9 mouse cellular contexts compared by ENCODE assay signal in genomic region chr4:124990325-124990724, GRCm38 (mm10). TPM values are rescaled to one million over a fixed set of nuclear protein-coding genes. Genes with fewer than 3 reads are reported as not detected.
DNase-seq lines count a peak whose midpoint lies in the region; ATAC-seq and TF ChIP-seq lines count a peak whose summit lies in the region.
"Had no signal": no experiment of that assay in that cellular context is flagged by ENCODE, and none has a peak within 500 bp of the region (broad histone marks: within the 10 kb centered on the region; RNA-seq: fewer than 3 reads in every experiment).

No protein-coding gene starts in this region.

- no peak for DNase-seq in lung, adult 18-20 months
- DNase-seq in midbrain, postnatal 0 days (ENCODE audit: low spot score): no peak
- DNase-seq in frontal cortex, postnatal 14 days (ENCODE audit: low spot score in 2 of 2): no peak
- DNase-seq: left cerebral cortex, postnatal 4 days; thymus, adult 18-20 months had no signal

- 3% methylated on average over 7 of the region's 7 CpGs for WGBS in lung, embryonic 15.5 days
- 1% methylated on average over 7 of the region's 7 CpGs for WGBS in forebrain, embryonic 13.5 days
- 3% methylated on average over 7 of the region's 7 CpGs for WGBS in limb, embryonic 12.5 days
- WGBS in midbrain, postnatal 0 days: 5% methylated on average over 7 of the region's 7 CpGs

- peak overlapping the region; percentile 3; the same call in 1 of the 2 replicates for H3K9ac ChIP-seq in lung, embryonic 15.5 days
- H3K9ac ChIP-seq in forebrain, embryonic 13.5 days: peak overlapping the region; percentile 17; the same call in 1 of the 2 replicates
- H3K9ac ChIP-seq in limb, embryonic 12.5 days (replicated peaks): peak overlapping the region; percentile 42; the same call in 1 of the 2 replicates
- H3K9ac ChIP-seq in midbrain, postnatal 0 days (replicated peaks; ENCODE audit: low read length, poor library complexity, severe bottlenecking): 0 out of 2 replicates have a peak overlapping the region, but pooled peaks have one; percentile 19

- peaks cover 49% of the 10 kb centered on the region for H3K4me1 ChIP-seq in lung, embryonic 15.5 days
- peaks cover 37% of the 10 kb centered on the region for H3K4me1 ChIP-seq in forebrain, embryonic 13.5 days
- peaks cover 49% of the 10 kb centered on the region for H3K4me1 ChIP-seq in limb, embryonic 12.5 days (replicated peaks)
- no peaks in the 10 kb centered on the region for H3K4me1 ChIP-seq in midbrain, postnatal 0 days (ENCODE audit: insufficient read depth, low read length)

- H3K9me3 ChIP-seq in lung, embryonic 15.5 days: no peaks in the 10 kb centered on the region
- H3K9me3 ChIP-seq in forebrain, embryonic 13.5 days (replicated peaks): no peaks in the 10 kb centered on the region
- no peaks in the 10 kb centered on the region for H3K9me3 ChIP-seq in limb, embryonic 12.5 days
- H3K9me3 ChIP-seq in midbrain, postnatal 0 days (ENCODE audit: low read length): no peaks in the 10 kb centered on the region

- no peaks in the 10 kb centered on the region for H3K36me3 ChIP-seq in lung, embryonic 15.5 days
- no peaks in the 10 kb centered on the region for H3K36me3 ChIP-seq in forebrain, embryonic 13.5 days (ENCODE audit: poor library complexity, severe bottlenecking)
- no peaks in the 10 kb centered on the region for H3K36me3 ChIP-seq in limb, embryonic 12.5 days
- H3K36me3 ChIP-seq in midbrain, postnatal 0 days (ENCODE audit: insufficient read depth, low read length): no peaks in the 10 kb centered on the region

- no peak overlapping the region for H3K27ac ChIP-seq in lung, embryonic 15.5 days
- H3K27ac ChIP-seq in forebrain, embryonic 13.5 days: no peak overlapping the region
- no peak overlapping the region for H3K27ac ChIP-seq in limb, embryonic 12.5 days
- no peak overlapping the region for H3K27ac ChIP-seq in midbrain, postnatal 0 days (ENCODE audit: low read depth, low read length)

- peak overlapping the region; percentile 45 for H3K4me2 ChIP-seq in lung, embryonic 15.5 days
- H3K4me2 ChIP-seq in forebrain, embryonic 13.5 days: peak overlapping the region; percentile 32
- H3K4me2 ChIP-seq in limb, embryonic 12.5 days: peak overlapping the region; percentile 51
- H3K4me2 ChIP-seq in midbrain, postnatal 0 days (ENCODE audit: low read depth, low read length, poor library complexity, severe bottlenecking): no peak overlapping the region

- ATAC-seq in lung, embryonic 15.5 days (ENCODE audit: borderline replicate concordance, extremely low read depth, low FRiP score, low TSS enrichment): no peak
- ATAC-seq in forebrain, embryonic 13.5 days: no peak
- no peak for ATAC-seq in limb, embryonic 12.5 days (ENCODE audit: insufficient number of reproducible peaks, insufficient read depth, low FRiP score, low TSS enrichment, low read depth)
- no peak for ATAC-seq in midbrain, postnatal 0 days (ENCODE audit: low FRiP score)
- ATAC-seq in CD4-positive, CD25-positive, alpha-beta regulatory T cell, adult 4 months: no peak

- no peak for TF ChIP-seq CTCF in midbrain, postnatal 0 days (IDR thresholded peaks at IDR 0.05)

- H3K4me3 ChIP-seq in lung, embryonic 15.5 days: no peak overlapping the region
- H3K4me3 ChIP-seq in forebrain, embryonic 13.5 days: no peak overlapping the region
- H3K4me3 ChIP-seq in limb, embryonic 12.5 days (replicated peaks): peak overlapping the region; percentile 25
- H3K4me3 ChIP-seq in midbrain, postnatal 0 days (ENCODE audit: low read depth, low read length): no peak overlapping the region

- H3K27me3 ChIP-seq in lung, embryonic 15.5 days: peaks cover 59% of the 10 kb centered on the region
- peaks cover 72% of the 10 kb centered on the region for H3K27me3 ChIP-seq in forebrain, embryonic 13.5 days
- peaks cover 98% of the 10 kb centered on the region for H3K27me3 ChIP-seq in limb, embryonic 12.5 days
- H3K27me3 ChIP-seq in midbrain, postnatal 0 days (ENCODE audit: insufficient read depth, low read length): peaks cover 48% of the 10 kb centered on the region

RNA-seq across cellular contexts. Expression of gene Rspo1, which starts 4.1 kb away (rescaled TPM):
- polyA plus RNA-seq in lung, embryonic 15.5 days (2015; fragmentation: Nextera tagmentation; extraction: Ambion mirVana): 7.4 and 9.5 TPM in 2 replicates
- 4.9 and 8.5 TPM in 2 replicates for polyA plus RNA-seq in forebrain, embryonic 13.5 days (2015; fragmentation: Nextera tagmentation; extraction: Ambion mirVana)
- 1.7 and 3.5 TPM in 2 replicates for polyA plus RNA-seq in limb, embryonic 12.5 days (2016; fragmentation: Nextera tagmentation; extraction: Ambion mirVana)
- 2.5 and 3.0 TPM in 2 replicates for total RNA-seq in midbrain, postnatal 0 days (2014; rRNA removed)
- polyA plus RNA-seq in midbrain, postnatal 0 days (2015; fragmentation: Nextera tagmentation; extraction: Ambion mirVana): 1.2 and 1.8 TPM in 2 replicates
- polyA plus RNA-seq in CD4-positive, CD25-positive, alpha-beta regulatory T cell, adult 4 months (2017; shearing (Covaris generic)): not detected

RNA-seq across cellular contexts. Expression of gene Gnl2, which starts 26.1 kb away (rescaled TPM):
- polyA plus RNA-seq in lung, embryonic 15.5 days (2015; fragmentation: Nextera tagmentation; extraction: Ambion mirVana): 70.9 and 78.3 TPM in 2 replicates
- 83.2 and 90.8 TPM in 2 replicates for polyA plus RNA-seq in forebrain, embryonic 13.5 days (2015; fragmentation: Nextera tagmentation; extraction: Ambion mirVana)
- 93.5 and 95.2 TPM in 2 replicates for polyA plus RNA-seq in limb, embryonic 12.5 days (2016; fragmentation: Nextera tagmentation; extraction: Ambion mirVana)
- 51.8 and 57.3 TPM in 2 replicates for total RNA-seq in midbrain, postnatal 0 days (2014; rRNA removed)
- polyA plus RNA-seq in midbrain, postnatal 0 days (2015; fragmentation: Nextera tagmentation; extraction: Ambion mirVana): 72.5 and 77.5 TPM in 2 replicates
- 10 to 100 TPM; 72.3 to 96.7 TPM for polyA plus RNA-seq in CD4-positive, CD25-positive, alpha-beta regulatory T cell, adult 4 months (2017; shearing (Covaris generic))

RNA-seq across cellular contexts. Expression of gene Cdca8, which starts 51.2 kb away (rescaled TPM):
- 154 and 166 TPM in 2 replicates for polyA plus RNA-seq in lung, embryonic 15.5 days (2015; fragmentation: Nextera tagmentation; extraction: Ambion mirVana)
- polyA plus RNA-seq in forebrain, embryonic 13.5 days (2015; fragmentation: Nextera tagmentation; extraction: Ambion mirVana): 172 and 179 TPM in 2 replicates
- polyA plus RNA-seq in limb, embryonic 12.5 days (2016; fragmentation: Nextera tagmentation; extraction: Ambion mirVana): 176 and 180 TPM in 2 replicates
- total RNA-seq in midbrain, postnatal 0 days (2014; rRNA removed): 3.0 and 6.3 TPM in 2 replicates
- polyA plus RNA-seq in midbrain, postnatal 0 days (2015; fragmentation: Nextera tagmentation; extraction: Ambion mirVana): 10.3 and 14.8 TPM in 2 replicates
- polyA plus RNA-seq in CD4-positive, CD25-positive, alpha-beta regulatory T cell, adult 4 months (2017; shearing (Covaris generic)): 10 to 100 TPM; 12.6 to 31.4 TPM

RNA-seq across cellular contexts. Expression of gene 9930104L06Rik, which starts 53.5 kb away (rescaled TPM):
- 11.9 and 13.1 TPM in 2 replicates for polyA plus RNA-seq in lung, embryonic 15.5 days (2015; fragmentation: Nextera tagmentation; extraction: Ambion mirVana)
- polyA plus RNA-seq in forebrain, embryonic 13.5 days (2015; fragmentation: Nextera tagmentation; extraction: Ambion mirVana): 13.9 and 16.3 TPM in 2 replicates
- 19.2 and 19.4 TPM in 2 replicates for polyA plus RNA-seq in limb, embryonic 12.5 days (2016; fragmentation: Nextera tagmentation; extraction: Ambion mirVana)
- 15.6 and 21.7 TPM in 2 replicates for total RNA-seq in midbrain, postnatal 0 days (2014; rRNA removed)
- polyA plus RNA-seq in midbrain, postnatal 0 days (2015; fragmentation: Nextera tagmentation; extraction: Ambion mirVana): 8.9 and 9.3 TPM in 2 replicates
- polyA plus RNA-seq in CD4-positive, CD25-positive, alpha-beta regulatory T cell, adult 4 months (2017; shearing (Covaris generic)): 10 to 100 TPM; 13.0 to 24.8 TPM
